Mouse (Mus musculus) liver, embryonic 11.5 days (tissue): Measurements from ENCODE around the gene Cyp2b10. TPM values are rescaled to one million over a fixed set of nuclear protein-coding genes. Genes with fewer than 3 reads are reported as not detected.
"Not testable (repeated sequence)": the region's sequence is repeated elsewhere in the genome, so short reads cannot be mapped to it uniquely, and the experiment has no call there.

Experiments
- ATAC-seq: fragments of 200-750 bp; cut with Nextera tagmentation; replicated peaks from 2 replicates; pipeline ENCODE4 v1.8.0; 2017; ENCODE audit warnings: moderate number of reproducible peaks, mild to moderate bottlenecking, moderate TSS enrichment, moderate library complexity; ENCODE audit not compliant: low FRiP score
- DNase-seq: peaks from one replicate; pipeline ENCODE4 v3.0.0-alpha.2; 2017; ENCODE audit warnings: low spot score
- H3K27ac ChIP-seq: fragments of 300-500 bp; sonication (generic); 2 replicates; pipeline ENCODE4 v1.5.1; 2014; ENCODE audit warnings: mild to moderate bottlenecking, low read depth, low read length, control low read depth
- H3K27me3 ChIP-seq: fragments of 300-500 bp; sonication (generic); replicated peaks from 2 replicates; pipeline ENCODE4 v1.6.1; 2014; ENCODE audit warnings: low read length, mixed read lengths; ENCODE audit not compliant: control insufficient read depth, insufficient read depth
- H3K36me3 ChIP-seq: fragments of 300-500 bp; sonication (generic); 2 replicates; pipeline ENCODE4 v1.6.1; 2014; ENCODE audit warnings: mild to moderate bottlenecking, low read length, moderate library complexity, mixed read lengths; ENCODE audit not compliant: control insufficient read depth, insufficient read depth
- H3K4me1 ChIP-seq: fragments of 300-500 bp; sonication (generic); replicated peaks from 2 replicates; pipeline ENCODE4 v1.6.1; 2014; ENCODE audit warnings: low read length, mixed read lengths; ENCODE audit not compliant: control insufficient read depth, insufficient read depth
- H3K4me2 ChIP-seq: fragments of 300-500 bp; sonication (generic); 2 replicates; pipeline ENCODE4 v1.6.1; 2014; ENCODE audit warnings: mild to moderate bottlenecking, control low read depth, moderate library complexity
- H3K4me3 ChIP-seq: fragments of 300-500 bp; sonication (generic); 2 replicates; pipeline ENCODE4 v1.5.1; 2014; ENCODE audit warnings: low read depth, low read length, control low read depth
- H3K9ac ChIP-seq: fragments of 300-500 bp; sonication (generic); 2 replicates; pipeline ENCODE4 v1.6.1; 2014; ENCODE audit warnings: low read depth, low read length, control low read depth
- H3K9me3 ChIP-seq: fragments of 300-500 bp; sonication (generic); 2 replicates; pipeline ENCODE4 v1.6.1; 2016; ENCODE audit warnings: low read length, inconsistent platforms, mixed read lengths; ENCODE audit not compliant: control insufficient read depth
- WGBS: fragments of 180-500 bp; shearing (Covaris S2); extraction: QIAGEN DNeasy Blood & Tissue Kit; methylation state at CpG from one replicate; pipeline ENCODE4 v1.1.7; 2014; 5-methylcytosine and 5-hydroxymethylcytosine counted together
- polyA plus RNA-seq: library from polyadenylated mRNA; unstranded; fragments of >200 nt; fragmentation: Nextera tagmentation; extraction: Ambion mirVana; gene quantifications from 2 replicates; pipeline ENCODE4 v1.2.1, GENCODE M21; 2014

Gene Cyp2b10
- polyA plus RNA-seq, 1 experiment from 2014 or later, result not detected

DNA sequence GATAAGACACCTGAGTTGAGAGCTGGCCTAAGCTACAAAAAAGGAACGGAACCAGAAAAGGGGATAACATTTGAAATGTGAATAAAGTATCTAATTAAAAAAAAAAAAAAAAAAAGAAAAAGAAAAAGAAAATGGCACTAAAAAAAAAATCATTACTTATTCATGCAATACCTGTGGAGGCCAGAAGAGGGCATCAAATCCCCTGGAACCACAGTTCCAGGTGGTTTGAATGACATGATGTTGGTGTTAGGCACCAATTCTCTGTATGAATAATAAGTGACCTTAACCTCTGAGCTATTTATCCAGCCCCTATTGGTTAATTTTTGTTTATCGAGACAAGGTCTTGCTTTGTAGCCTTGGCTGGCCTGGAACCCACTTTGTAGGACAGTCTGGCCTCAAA is 27.6 kb upstream of the Cyp2b10 start:
- Histone ChIP-seq H3K9ac (no peak overlapping the region), H3K9me3 (no peaks in the 10 kb centered on the region), H3K4me2 (no peak overlapping the region), H3K36me3 (no peaks in the 10 kb centered on the region), H3K27ac (no peak overlapping the region), H3K4me1 (no peaks in the 10 kb centered on the region), H3K4me3 (no peak overlapping the region), H3K27me3 (no peaks in the 10 kb centered on the region)
- 75% methylated on average over 2 of the region's 2 CpGs for WGBS
- ATAC-seq (no peak), DNase-seq (no peak)

DNA sequence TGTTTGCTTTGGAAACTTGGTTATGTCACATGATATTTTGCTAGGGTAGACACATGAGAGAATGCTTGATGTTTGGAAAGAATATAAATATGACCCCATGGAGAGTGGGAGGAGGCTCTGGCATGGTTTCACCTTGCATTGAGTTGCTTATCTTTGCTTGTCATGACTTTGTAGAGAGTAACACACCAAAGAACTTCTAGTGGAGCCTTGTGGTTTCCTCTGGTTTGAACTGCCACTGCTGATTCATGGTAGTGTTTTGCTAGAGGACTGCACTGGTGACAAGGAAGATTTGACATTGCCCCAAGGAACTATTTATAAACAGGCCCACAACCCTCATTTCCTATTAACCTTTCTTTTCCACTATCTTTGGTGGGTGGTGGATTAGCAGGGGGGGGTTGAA is 24.8 kb upstream of the Cyp2b10 start:
- DNase-seq (no peak), ATAC-seq (no peak)
- Histone ChIP-seq H3K9me3 (no peaks in the 10 kb centered on the region), H3K27ac (no peak overlapping the region), H3K4me1 (no peaks in the 10 kb centered on the region), H3K4me2 (no peak overlapping the region), H3K4me3 (no peak overlapping the region), H3K36me3 (no peaks in the 10 kb centered on the region), H3K9ac (no peak overlapping the region), H3K27me3 (no peaks in the 10 kb centered on the region)

- no peaks in the 10 kb centered on the region; the same call in 1 of the 2 replicates for H3K27me3 ChIP-seq
- no peaks in the 10 kb centered on the region for H3K4me1 ChIP-seq
- H3K27ac ChIP-seq, result no peak overlapping the region
- no peak overlapping the region for H3K4me3 ChIP-seq
- H3K9ac ChIP-seq, result no peak overlapping the region
- H3K4me2 ChIP-seq, result no peak overlapping the region
- 44% methylated on average over 6 of the region's 6 CpGs for WGBS
- no peaks in the 10 kb centered on the region for H3K9me3 ChIP-seq
- no peaks in the 10 kb centered on the region for H3K36me3 ChIP-seq
- DNase-seq (no peak), ATAC-seq (no peak)
Measured at GRCm38 (mm10) chr7:25878735-25879134, 18.7 kb upstream of the Cyp2b10 start.

GRCm38 (mm10) chr7:25880721-25881120 is 16.7 kb upstream of the Cyp2b10 start:
- not testable (repeated sequence) for H3K36me3 ChIP-seq, H3K27me3 ChIP-seq, H3K27ac ChIP-seq, H3K9me3 ChIP-seq, H3K4me1 ChIP-seq, DNase-seq, ATAC-seq, H3K9ac ChIP-seq, H3K4me2 ChIP-seq, H3K4me3 ChIP-seq
- 20% methylated on average over 7 of the region's 7 CpGs for WGBS

DNA sequence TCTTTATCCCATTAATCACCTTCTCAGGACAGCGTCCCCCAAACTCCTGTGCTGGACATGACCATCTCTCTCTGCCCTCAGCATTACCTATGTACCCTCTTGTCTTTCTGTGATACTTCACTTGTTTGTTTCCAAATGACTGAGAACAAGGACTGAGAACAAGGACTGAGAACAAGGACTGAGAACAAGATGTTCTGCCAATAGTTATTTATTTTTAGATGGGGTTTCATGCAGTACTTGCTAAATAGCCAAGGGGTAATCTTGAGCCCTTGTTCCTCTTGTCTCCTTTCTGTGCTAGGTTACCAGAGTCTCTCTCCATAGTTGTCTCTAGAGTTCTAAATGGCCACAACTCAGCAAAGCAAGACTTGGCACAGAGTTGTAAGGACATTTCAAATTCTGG is 13.1 kb upstream of the Cyp2b10 start:
- H3K27me3 ChIP-seq, result no peaks in the 10 kb centered on the region; the same call in 1 of the 2 replicates
- H3K9me3 ChIP-seq, result no peaks in the 10 kb centered on the region
- H3K27ac ChIP-seq, result no peak overlapping the region
- H3K4me2 ChIP-seq, result no peak overlapping the region
- no peaks in the 10 kb centered on the region for H3K4me1 ChIP-seq
- 77% methylated on average over 1 of the region's 1 CpGs for WGBS
- no peak overlapping the region for H3K9ac ChIP-seq
- no peaks in the 10 kb centered on the region for H3K36me3 ChIP-seq
- no peak overlapping the region for H3K4me3 ChIP-seq
- ATAC-seq (no peak), DNase-seq (no peak)

DNA sequence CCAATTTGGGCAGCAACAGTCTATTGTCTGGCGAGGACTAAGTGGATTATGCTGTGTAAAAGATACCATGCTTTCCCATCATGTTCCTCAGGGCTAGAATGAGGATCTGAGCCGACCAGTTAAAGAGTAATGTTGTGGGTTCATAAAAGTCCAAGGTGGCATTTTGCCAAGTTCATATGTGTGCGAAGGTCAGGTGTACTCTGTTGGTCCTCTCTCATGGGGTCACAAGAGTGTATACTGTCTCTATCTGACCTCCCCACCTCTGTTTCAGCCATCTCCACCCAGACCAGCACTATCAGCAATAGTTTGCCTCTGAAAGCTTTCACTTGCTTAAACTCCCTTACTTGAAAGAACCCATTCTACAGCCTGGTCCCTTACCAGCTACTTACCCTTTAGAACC is 9.7 kb upstream of the Cyp2b10 start:
- no peak overlapping the region for H3K27ac ChIP-seq
- H3K4me2 ChIP-seq, result no peak overlapping the region
- no peak overlapping the region for H3K9ac ChIP-seq
- 76% methylated on average over 3 of the region's 3 CpGs for WGBS
- H3K36me3 ChIP-seq, result no peaks in the 10 kb centered on the region
- no peak overlapping the region for H3K4me3 ChIP-seq
- ATAC-seq (no peak), DNase-seq (no peak)
- H3K27me3 ChIP-seq, result no peaks in the 10 kb centered on the region
- H3K9me3 ChIP-seq, result no peaks in the 10 kb centered on the region
- no peaks in the 10 kb centered on the region for H3K4me1 ChIP-seq

DNA sequence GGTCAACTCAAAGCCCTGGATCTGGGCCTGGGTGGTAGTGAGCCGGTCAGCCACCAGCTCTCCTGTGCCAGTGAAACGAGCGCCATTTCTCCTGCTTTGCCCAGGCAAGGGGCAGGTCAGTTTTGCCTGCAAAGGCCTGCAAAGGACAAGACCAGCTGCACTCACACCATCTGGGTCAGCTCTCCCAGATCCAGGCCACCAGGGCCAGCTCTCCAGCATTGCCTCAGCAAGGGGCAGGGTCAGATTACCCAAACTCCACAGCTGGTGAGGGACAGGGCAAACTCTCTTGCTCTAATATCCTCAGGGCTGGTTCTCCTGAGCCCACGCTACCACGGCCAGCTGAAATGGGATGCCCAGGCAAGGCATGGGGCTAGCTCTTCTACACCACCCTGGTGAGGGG is 4.3 kb upstream of the Cyp2b10 start:
- H3K9ac ChIP-seq, result no peak overlapping the region
- H3K27me3 ChIP-seq, result no peaks in the 10 kb centered on the region
- no peaks in the 10 kb centered on the region for H3K4me1 ChIP-seq
- no peaks in the 10 kb centered on the region for H3K9me3 ChIP-seq
- ATAC-seq (no peak), DNase-seq (no peak)
- WGBS, result 66% methylated on average over 5 of the region's 5 CpGs
- no peak overlapping the region for H3K4me2 ChIP-seq
- H3K4me3 ChIP-seq, result no peak overlapping the region
- no peak overlapping the region for H3K27ac ChIP-seq
- H3K36me3 ChIP-seq, result no peaks in the 10 kb centered on the region

- WGBS, result 72% methylated on average over 1 of the region's 1 CpGs
- H3K9ac ChIP-seq, result no peak overlapping the region
- no peaks in the 10 kb centered on the region for H3K27me3 ChIP-seq
- H3K36me3 ChIP-seq, result no peaks in the 10 kb centered on the region
- ATAC-seq (no peak), DNase-seq (no peak)
- H3K4me1 ChIP-seq, result no peaks in the 10 kb centered on the region
- no peak overlapping the region for H3K4me2 ChIP-seq
- H3K27ac ChIP-seq, result no peak overlapping the region
- no peak overlapping the region for H3K4me3 ChIP-seq
- H3K9me3 ChIP-seq, result no peaks in the 10 kb centered on the region
Measured at GRCm38 (mm10) chr7:25895162-25895561, 2.3 kb upstream of the Cyp2b10 start.

GRCm38 (mm10) chr7:25898064-25898463 is 644 bp downstream of the Cyp2b10 start:
- H3K27me3 ChIP-seq, result no peaks in the 10 kb centered on the region
- no peak overlapping the region for H3K4me2 ChIP-seq
- DNase-seq (no peak), ATAC-seq (peak; percentile 67)
- H3K36me3 ChIP-seq, result no peaks in the 10 kb centered on the region
- no peak overlapping the region for H3K4me3 ChIP-seq
- no peaks in the 10 kb centered on the region for H3K4me1 ChIP-seq
- no peak overlapping the region for H3K9ac ChIP-seq
- no peak overlapping the region for H3K27ac ChIP-seq
- 58% methylated on average over 7 of the region's 7 CpGs for WGBS
- H3K9me3 ChIP-seq, result no peaks in the 10 kb centered on the region
